Mouse (Mus musculus): Measurements from ENCODE around the gene Ccdc159.

GRCm38 (mm10) chr9:21983911-21984310 lies 56.6 kb downstream of the Ccdc159 start:
- no peak for TF ChIP-seq POLR2A (IDR thresholded peaks at IDR 0.05; ENCODE audit: borderline replicate concordance, insufficient read depth, low read length)
- no peak for TF ChIP-seq CTCF (IDR thresholded peaks at IDR 0.05; ENCODE audit: borderline replicate concordance, insufficient read depth, low read depth, low read length)
